Mouse (Mus musculus) kidney, embryonic 14.5 days (tissue): ENCODE results near the gene Lgals4. TPM values are rescaled to one million over a fixed set of nuclear protein-coding genes. Genes with fewer than 3 reads are reported as not detected.
A peak's percentile ranks its signal among the peaks of the same experiment; 100 is the strongest.

ENCODE experiments used
- ATAC-seq: fragments of 200-750 bp; cut with Nextera tagmentation; 2 replicates; pipeline ENCODE4 v1.8.0; 2017; ENCODE audit warnings: moderate number of reproducible peaks, mild to moderate bottlenecking, moderate TSS enrichment, moderate library complexity; ENCODE audit not compliant: low FRiP score, low TSS enrichment
- H3K27ac ChIP-seq: fragments of 300-500 bp; sonication (generic); 2 replicates; pipeline ENCODE4 v1.5.1; 2014; ENCODE audit warnings: low read depth, mild to moderate bottlenecking, low read length, moderate library complexity, mixed read lengths
- H3K27me3 ChIP-seq: fragments of 300-500 bp; sonication (generic); 2 replicates; pipeline ENCODE4 v1.6.1; 2014; ENCODE audit warnings: mild to moderate bottlenecking, low read length; ENCODE audit not compliant: control insufficient read depth, insufficient read depth
- H3K36me3 ChIP-seq: fragments of 300-500 bp; sonication (generic); 2 replicates; pipeline ENCODE4 v1.6.1; 2014; ENCODE audit warnings: low read length, mixed read lengths; ENCODE audit not compliant: control insufficient read depth, insufficient read depth
- H3K4me1 ChIP-seq: fragments of 300-500 bp; sonication (generic); 2 replicates; pipeline ENCODE4 v1.6.1; 2014; ENCODE audit warnings: low read length, mixed read lengths; ENCODE audit not compliant: control insufficient read depth, insufficient read depth
- H3K4me2 ChIP-seq: fragments of 300-500 bp; sonication (generic); replicated peaks from 2 replicates; pipeline ENCODE4 v1.6.1; 2014; ENCODE audit warnings: low read depth, mild to moderate bottlenecking, low read length
- H3K4me3 ChIP-seq: fragments of 300-500 bp; sonication (generic); 2 replicates; pipeline ENCODE4 v1.5.1; 2014; ENCODE audit warnings: mild to moderate bottlenecking, low read length
- H3K9ac ChIP-seq: fragments of 300-500 bp; sonication (generic); 2 replicates; pipeline ENCODE4 v1.6.1; 2014; ENCODE audit warnings: low read depth, mild to moderate bottlenecking, low read length, moderate library complexity
- H3K9me3 ChIP-seq: fragments of 300-500 bp; sonication (generic); 2 replicates; pipeline ENCODE4 v1.6.1; 2016; ENCODE audit warnings: low read length; ENCODE audit not compliant: control insufficient read depth
- WGBS: fragments of 180-500 bp; shearing (Covaris S2); extraction: QIAGEN DNeasy Blood & Tissue Kit; methylation state at CpG from one replicate; pipeline ENCODE4 v1.1.7; 2014; 5-methylcytosine and 5-hydroxymethylcytosine counted together
- polyA plus RNA-seq: library from polyadenylated mRNA; unstranded; fragments of >200 nt; fragmentation: Nextera tagmentation; extraction: Ambion mirVana; gene quantifications from 2 replicates; pipeline ENCODE4 v1.2.1, GENCODE M21; 2014

Gene Lgals4
- polyA plus RNA-seq, 1 experiment from 2014 or later: 3.9 TPM

DNA sequence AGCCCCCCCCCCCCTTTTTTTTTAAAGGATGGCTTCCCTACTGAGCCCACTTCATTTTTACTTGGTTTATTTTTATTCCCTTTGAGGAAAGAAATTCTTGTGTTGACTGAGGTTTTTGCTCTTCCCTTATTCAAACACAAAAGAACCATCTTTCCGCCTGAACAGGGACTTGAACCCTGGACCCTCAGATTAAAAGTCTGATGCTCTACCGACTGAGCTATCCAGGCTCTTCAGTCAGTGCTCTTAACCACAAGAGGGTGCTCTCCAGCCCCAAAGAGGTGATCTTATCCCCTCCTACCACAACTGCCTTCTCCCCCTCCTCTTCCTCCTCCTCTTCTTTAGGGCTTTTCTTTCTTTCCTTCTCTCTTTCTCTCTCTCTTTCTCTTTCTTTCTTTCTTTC lies 39.8 kb upstream of the Lgals4 start:
- no peak overlapping the region for H3K4me2 ChIP-seq
- ATAC-seq: no peak
- no peaks in the 10 kb centered on the region for H3K9me3 ChIP-seq
- H3K4me3 ChIP-seq: no peak overlapping the region
- H3K27ac ChIP-seq: no peak overlapping the region
- no peaks in the 10 kb centered on the region for H3K27me3 ChIP-seq
- H3K9ac ChIP-seq: no peak overlapping the region
- no peaks in the 10 kb centered on the region for H3K36me3 ChIP-seq
- WGBS: 38% methylated on average over 2 of the region's 2 CpGs
- peaks cover 15% of the 10 kb centered on the region for H3K4me1 ChIP-seq

DNA sequence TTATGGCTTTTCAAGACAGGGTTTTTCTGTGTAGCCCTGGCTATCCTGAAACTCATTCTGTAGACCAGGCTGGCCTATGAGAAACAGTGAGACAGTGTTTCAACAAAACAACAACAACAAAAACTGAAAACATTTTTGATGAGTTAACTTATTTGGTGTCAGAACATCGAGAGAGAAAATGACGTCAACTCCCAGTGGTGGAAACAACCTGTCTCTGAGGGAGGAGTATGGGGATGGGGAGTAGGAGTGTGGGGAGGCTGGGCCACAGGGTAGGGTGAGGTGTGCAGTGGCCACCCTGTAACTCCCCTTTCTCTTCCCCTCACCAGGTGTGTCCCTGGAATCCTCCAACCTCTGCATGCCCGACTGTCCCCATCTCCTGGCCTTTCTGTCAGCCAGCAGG lies 39.2 kb upstream of the Lgals4 start:
- H3K4me2 ChIP-seq: no peak overlapping the region
- H3K27me3 ChIP-seq: no peaks in the 10 kb centered on the region
- WGBS: 75% methylated on average over 3 of the region's 3 CpGs
- ATAC-seq: no peak
- no peak overlapping the region for H3K27ac ChIP-seq
- no peaks in the 10 kb centered on the region for H3K9me3 ChIP-seq
- H3K4me1 ChIP-seq: peaks cover 9% of the 10 kb centered on the region; the same call in 1 of the 2 replicates
- H3K36me3 ChIP-seq: no peaks in the 10 kb centered on the region
- no peak overlapping the region for H3K9ac ChIP-seq
- no peak overlapping the region for H3K4me3 ChIP-seq

DNA sequence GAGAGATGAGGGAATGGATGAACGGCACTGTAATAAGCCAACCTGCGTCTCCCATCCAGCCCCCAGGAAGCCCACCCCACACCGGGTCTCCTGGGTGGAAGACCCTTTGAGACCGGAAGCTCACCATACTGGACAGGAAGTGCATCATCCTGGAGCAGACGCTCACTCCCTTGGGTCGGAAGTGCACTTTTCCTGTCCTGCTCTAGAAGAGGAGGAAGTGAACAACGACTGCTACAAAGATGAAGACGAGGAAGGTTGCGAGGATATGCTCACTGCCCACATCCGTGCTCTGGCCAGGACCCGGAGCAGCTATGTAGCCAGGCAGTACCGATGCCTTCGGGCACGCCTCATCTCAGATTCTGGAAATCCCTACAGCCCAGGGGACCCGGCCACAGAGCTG lies 37.8 kb upstream of the Lgals4 start:
- H3K36me3 ChIP-seq: no peaks in the 10 kb centered on the region
- peak overlapping the region; percentile 5 for H3K4me2 ChIP-seq
- H3K27me3 ChIP-seq: no peaks in the 10 kb centered on the region
- WGBS: 74% methylated on average over 15 of the region's 15 CpGs
- no peak overlapping the region for H3K4me3 ChIP-seq
- peak overlapping the region; percentile 34; the same call in 1 of the 2 replicates for H3K27ac ChIP-seq
- H3K4me1 ChIP-seq: 0 out of 2 replicates have a peak, but pooled peaks cover 4% of the 10 kb centered on the region
- no peak overlapping the region for H3K9ac ChIP-seq
- no peak for ATAC-seq
- H3K9me3 ChIP-seq: no peaks in the 10 kb centered on the region

DNA sequence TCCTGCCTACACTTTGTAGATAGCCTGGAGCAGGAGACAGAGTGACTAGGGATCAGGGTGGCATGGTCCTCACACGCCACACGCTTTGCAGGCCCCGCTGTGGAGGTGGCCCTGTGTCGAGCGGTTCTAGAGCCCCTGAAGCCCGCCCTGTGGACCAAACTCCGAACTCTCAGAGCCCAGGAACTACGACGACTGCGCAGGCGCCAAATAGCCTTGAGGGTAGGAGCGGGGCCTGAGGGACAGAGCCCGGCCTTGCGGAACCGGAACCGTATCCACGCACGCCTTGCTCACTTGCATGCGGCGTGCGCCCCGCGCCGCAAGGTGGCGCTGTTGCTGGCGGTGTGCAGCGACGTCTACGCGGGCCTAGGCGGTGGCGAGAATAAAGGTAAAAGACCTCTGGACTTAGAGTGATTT lies 37.1 kb upstream of the Lgals4 start:
- peak overlapping the region; percentile 34; the same call in 1 of the 2 replicates for H3K27ac ChIP-seq
- peak overlapping the region; percentile 36 for H3K4me2 ChIP-seq
- ATAC-seq: peak; percentile 84
- H3K27me3 ChIP-seq: no peaks in the 10 kb centered on the region
- H3K9ac ChIP-seq: peak overlapping the region; percentile 1; the same call in 1 of the 2 replicates
- H3K4me1 ChIP-seq: peaks cover 8% of the 10 kb centered on the region
- peak overlapping the region; percentile 6 for H3K4me3 ChIP-seq
- WGBS: 16% methylated on average over 32 of the region's 32 CpGs
- H3K9me3 ChIP-seq: no peaks in the 10 kb centered on the region
- H3K36me3 ChIP-seq: no peaks in the 10 kb centered on the region

DNA sequence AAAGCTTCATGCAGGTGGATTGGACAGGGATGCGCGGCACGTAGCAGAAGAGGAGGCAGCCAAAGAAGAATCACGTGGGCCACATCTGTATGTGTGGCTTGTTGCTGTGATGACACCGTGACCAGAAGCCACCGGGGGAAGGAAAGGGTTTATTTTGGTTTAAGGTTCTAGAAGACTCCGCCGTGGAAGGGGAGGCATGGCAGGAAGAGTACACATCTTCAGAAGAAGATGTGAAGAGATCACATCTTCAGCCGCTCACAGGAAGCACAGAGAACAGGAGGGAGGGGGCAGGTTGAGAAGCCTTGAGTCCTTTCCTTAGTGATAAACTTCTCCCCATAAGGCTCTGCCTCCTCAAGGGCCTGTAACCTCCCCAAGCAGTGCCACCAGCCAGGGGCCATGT lies 33.7 kb upstream of the Lgals4 start:
- Histone ChIP-seq H3K27ac (no peak overlapping the region), H3K4me1 (peaks cover 31% of the 10 kb centered on the region)

DNA sequence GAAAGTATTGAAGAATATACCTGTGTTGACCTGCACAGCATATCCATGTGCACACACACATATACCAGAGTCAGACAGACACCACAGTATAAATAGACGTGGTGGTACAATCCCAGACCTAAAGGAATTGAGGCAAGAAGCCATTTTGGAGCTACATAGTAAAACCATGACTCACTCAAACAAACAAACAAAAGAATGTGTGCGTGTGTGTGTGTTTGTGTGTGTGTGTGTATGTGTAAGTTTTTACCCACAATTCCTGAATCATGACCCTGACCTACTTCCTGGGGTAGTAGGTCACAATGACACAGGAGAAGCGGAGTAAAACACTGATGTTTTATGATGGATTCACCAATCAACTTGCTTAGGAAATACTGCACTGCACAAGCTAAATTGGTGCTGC lies 32.2 kb upstream of the Lgals4 start:
- Histone ChIP-seq H3K36me3 (no peaks in the 10 kb centered on the region), H3K9ac (no peak overlapping the region), H3K4me1 (peaks cover 31% of the 10 kb centered on the region), H3K4me2 (no peak overlapping the region), H3K4me3 (no peak overlapping the region), H3K27me3 (no peaks in the 10 kb centered on the region), H3K27ac (peak overlapping the region; percentile 94), H3K9me3 (no peaks in the 10 kb centered on the region)
- WGBS: 55% methylated on average over 3 of the region's 3 CpGs
- no peak for ATAC-seq

More for the DNA sequence above, 33.7 kb upstream of the Lgals4 start:
- Histone ChIP-seq H3K27me3 (no peaks in the 10 kb centered on the region), H3K4me2 (no peak overlapping the region), H3K9me3 (no peaks in the 10 kb centered on the region), H3K36me3 (no peaks in the 10 kb centered on the region), H3K9ac (no peak overlapping the region), H3K4me3 (no peak overlapping the region)
- no peak for ATAC-seq
- 94% methylated on average over 9 of the region's 9 CpGs for WGBS

DNA sequence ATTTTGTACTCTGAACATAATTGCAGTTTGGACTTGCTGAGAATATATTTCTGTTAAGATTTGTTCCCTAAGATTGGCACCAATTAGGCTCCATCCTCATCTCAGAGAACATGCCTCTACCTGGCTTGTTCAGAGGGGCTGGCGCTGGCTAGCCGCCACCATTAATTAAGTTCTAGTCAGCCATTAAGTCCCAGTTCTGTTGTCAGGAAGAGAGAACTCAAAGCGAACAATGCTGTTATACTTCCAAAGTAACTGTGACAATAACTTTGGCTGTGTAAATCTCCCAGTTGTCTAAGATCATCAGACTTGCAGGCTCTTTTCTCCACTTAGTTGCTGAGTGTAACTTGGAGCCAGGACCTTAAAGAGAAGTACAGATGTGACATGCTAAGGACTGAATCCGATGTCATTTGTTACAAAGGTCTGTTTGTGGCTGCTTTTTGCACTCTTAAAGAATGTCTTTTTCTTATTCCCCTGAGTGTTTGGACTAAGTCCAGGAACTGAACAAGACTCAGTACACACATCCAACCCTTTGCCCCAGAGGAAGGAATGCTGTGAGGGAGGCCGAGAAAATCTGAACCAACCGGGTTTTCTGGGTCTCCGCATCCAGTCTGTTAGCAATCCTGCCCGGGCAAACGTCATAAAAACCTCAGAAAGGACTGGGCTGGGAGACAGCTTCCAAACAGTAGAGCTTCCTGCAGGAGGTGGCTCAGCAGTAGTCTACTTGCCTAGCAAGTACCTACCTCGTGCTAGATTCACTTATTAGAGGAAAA lies 31.6 kb upstream of the Lgals4 start:
- Histone ChIP-seq H3K27me3 (no peaks in the 10 kb centered on the region), H3K36me3 (no peaks in the 10 kb centered on the region), H3K9ac (peak overlapping the region; percentile 14; the same call in 1 of the 2 replicates), H3K4me3 (no peak overlapping the region), H3K9me3 (no peaks in the 10 kb centered on the region), H3K27ac (peak overlapping the region; percentile 94), H3K4me1 (peaks cover 27% of the 10 kb centered on the region), H3K4me2 (peak overlapping the region; percentile 26; the same call in 1 of the 2 replicates)
- 16% methylated on average over 10 of the region's 10 CpGs for WGBS
- ATAC-seq: peak; percentile 21; the same call in 1 of the 2 replicates

DNA sequence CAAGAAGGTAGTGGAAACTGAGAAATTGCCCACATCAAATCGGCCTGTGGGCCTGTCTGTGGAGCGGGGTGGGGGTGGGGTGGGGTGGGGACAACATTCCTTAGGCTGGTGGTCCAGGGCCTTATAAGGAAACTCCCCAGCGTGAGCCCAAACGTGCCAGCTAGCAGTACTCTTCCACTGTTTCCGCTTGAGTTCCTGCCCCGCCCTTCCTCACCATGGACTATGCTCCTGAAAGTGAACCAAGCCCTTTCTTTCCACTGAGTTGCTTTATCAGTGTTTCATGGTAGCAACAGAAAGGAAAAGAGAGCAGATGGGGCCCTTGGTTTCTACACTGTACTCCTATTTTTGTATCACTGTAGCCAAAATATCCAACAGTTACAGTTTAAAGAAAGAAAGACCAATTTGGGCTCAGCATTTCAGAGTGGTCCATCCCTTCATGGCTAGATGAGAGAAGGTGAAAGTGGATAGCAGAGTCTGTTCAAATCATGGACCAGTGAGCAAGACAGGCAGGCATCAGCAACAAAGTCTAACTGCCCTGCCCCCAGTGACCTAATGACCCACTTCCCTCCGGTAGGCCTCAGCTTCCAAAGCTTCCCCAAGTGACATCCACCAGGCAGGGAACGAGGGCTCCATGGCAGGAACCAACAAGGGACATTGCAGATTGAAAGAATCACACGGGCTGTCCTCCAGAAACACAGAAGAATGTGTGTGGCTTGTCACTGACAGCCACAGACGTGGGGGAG lies 30.6 kb upstream of the Lgals4 start:
- Histone ChIP-seq H3K4me1 (peaks cover 32% of the 10 kb centered on the region), H3K4me2 (peak overlapping the region; percentile 26), H3K27me3 (no peaks in the 10 kb centered on the region), H3K9me3 (no peaks in the 10 kb centered on the region), H3K4me3 (no peak overlapping the region), H3K27ac (peak overlapping the region; percentile 94), H3K36me3 (no peaks in the 10 kb centered on the region), H3K9ac (peak overlapping the region; percentile 31)
- peak; percentile 74 for ATAC-seq
- WGBS: 6% methylated on average over 10 of the region's 10 CpGs

DNA sequence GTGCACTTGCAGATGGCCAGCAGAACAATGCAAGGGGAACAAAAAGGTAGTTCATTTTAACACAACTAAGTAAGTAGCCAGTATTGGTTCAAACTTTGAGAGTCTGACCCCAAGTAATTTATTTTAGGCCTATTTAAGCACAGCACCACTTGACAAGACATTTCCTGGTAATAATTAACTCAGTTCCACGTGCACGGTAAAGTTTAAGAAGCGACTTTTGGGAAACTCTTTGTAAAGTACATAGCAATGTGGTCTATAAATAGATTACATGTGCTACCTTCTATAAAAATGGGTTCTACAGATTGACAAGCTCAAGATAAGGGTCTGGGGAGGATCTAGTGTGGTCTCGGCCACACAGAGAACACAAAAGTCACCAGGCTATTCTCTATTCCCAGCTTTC lies 29.9 kb upstream of the Lgals4 start:
- H3K4me2 ChIP-seq: no peak overlapping the region; the same call in 1 of the 2 replicates
- ATAC-seq: no peak
- H3K9me3 ChIP-seq: no peaks in the 10 kb centered on the region
- H3K27me3 ChIP-seq: no peaks in the 10 kb centered on the region
- H3K36me3 ChIP-seq: no peaks in the 10 kb centered on the region
- peaks cover 36% of the 10 kb centered on the region for H3K4me1 ChIP-seq
- peak overlapping the region; percentile 94 for H3K27ac ChIP-seq
- no peak overlapping the region for H3K4me3 ChIP-seq
- H3K9ac ChIP-seq: no peak overlapping the region
- 18% methylated on average over 4 of the region's 4 CpGs for WGBS
